Mouse (Mus musculus) frontal cortex, postnatal 25 days (tissue): ENCODE results near the gene Dmrt1.
"Not testable (repeated sequence)": the region's sequence is repeated elsewhere in the genome, so short reads cannot be mapped to it uniquely, and the experiment has no call there.

Source experiments
- DNase-seq, 2 experiments: peaks; one replicate each; pipeline ENCODE4 v3.0.0; 2022; ENCODE audit warnings: low spot score in 2 of 2

Dmrt1 gene

DNA sequence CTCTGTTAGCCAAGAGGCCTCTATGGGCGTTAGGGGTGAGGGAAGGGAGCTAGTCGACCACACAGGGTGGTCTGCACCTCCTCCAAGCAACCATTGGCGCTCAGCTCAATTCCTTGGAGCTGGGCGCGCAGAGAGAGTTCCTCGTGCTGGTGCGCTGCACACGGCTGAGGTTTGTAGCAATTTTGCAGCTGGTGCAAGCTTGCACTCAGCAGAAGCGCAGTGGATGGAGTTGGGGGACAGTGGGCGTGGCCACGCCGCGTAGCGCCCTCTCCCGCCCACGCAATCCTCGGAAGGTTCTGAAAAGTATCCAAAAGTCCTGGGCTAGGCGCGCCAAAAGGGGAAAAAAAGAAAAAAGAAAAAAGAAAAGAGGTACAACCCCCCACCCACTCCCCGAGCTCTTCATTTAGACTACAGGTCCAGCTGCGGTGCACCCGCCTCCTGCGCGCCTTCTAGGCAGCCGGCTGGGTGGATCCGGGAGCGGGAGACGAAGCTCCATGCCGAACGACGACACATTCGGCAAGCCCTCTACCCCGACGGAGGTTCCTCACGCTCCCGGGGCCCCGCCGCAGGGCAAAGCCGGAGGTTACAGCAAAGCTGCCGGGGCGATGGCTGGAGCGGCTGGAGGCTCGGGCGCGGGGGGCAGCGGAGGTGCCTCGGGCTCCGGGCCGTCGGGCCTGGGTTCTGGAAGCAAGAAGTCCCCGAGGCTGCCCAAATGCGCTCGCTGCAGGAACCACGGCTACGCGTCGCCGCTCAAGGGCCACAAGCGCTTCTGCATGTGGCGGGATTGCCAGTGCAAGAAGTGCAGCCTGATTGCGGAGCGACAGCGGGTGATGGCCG lies at the start of gene Dmrt1:
Dmrt1 (plus strand) TSS at position 259 of the 837 bp plus-strand sequence.
- no peak for DNase-seq

- no peak for DNase-seq
Measured at GRCm38 (mm10) chr19:25460760-25461159, 44.7 kb upstream of the Dmrt1 start.

DNA sequence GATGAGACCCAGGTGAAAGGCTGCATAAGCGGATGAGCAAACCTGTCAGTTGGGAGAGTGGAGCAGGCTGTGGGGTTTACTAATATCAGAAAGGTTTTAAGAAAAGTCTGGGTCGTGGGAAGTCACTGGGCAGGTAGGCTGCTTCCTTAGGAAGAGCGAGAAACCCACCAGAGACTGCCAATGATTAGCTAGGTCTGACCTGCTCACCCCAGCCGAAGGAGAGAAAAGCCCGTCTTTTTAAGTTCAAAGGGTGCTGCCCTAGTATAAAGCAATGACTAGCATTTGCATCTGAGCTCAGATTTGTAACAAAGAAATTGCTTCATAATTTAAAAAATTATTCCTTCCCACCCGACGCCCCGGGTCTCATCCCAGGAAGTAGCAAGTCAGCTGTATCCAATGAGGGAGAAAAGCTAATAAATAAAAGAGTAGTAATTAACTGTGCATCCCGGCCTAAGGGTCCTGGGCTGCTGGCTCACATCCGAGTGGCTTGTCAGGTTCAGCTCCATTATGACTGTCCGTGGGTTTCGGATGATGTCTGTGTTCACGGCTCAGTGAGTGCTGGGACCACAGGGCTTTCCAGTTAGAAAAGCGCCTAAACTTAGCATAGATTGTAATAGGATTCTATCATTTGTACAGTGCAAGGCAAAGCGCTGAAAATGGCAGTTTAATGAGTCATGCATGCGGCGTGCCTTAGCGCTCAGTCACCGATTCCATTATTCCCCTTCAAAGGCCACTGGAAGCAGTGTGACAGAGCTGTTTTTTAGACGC lies 43.7 kb upstream of the Dmrt1 start:
- DNase-seq = no peak

- DNase-seq = not testable (repeated sequence)
Measured at GRCm38 (mm10) chr19:25475806-25476205, 29.6 kb upstream of the Dmrt1 start.

DNA sequence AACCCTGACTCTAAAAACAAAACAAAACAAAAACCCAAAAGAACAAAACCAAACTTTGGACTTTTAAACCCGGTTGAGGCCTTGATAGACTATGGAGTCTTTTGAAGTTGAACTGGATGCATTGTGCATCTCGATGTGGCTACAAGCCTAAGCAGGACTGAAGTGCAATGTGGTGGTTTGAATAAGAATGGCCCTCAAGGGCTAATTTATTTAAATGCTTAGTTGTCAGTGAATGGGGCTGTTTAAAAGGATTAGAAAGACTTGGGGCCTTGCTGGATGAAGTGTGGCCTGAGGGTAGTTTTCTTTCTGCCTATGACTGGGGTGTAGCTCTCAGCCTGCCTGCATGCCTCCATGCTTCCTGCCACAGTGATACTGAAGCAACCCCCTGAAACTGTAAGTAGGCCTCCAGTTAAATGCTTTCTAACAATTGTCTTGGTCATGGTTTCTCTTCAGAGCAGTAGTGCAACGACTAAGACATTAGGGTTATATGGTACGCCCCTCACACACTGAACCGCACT lies 26.2 kb upstream of the Dmrt1 start:
- no peak for DNase-seq

DNA sequence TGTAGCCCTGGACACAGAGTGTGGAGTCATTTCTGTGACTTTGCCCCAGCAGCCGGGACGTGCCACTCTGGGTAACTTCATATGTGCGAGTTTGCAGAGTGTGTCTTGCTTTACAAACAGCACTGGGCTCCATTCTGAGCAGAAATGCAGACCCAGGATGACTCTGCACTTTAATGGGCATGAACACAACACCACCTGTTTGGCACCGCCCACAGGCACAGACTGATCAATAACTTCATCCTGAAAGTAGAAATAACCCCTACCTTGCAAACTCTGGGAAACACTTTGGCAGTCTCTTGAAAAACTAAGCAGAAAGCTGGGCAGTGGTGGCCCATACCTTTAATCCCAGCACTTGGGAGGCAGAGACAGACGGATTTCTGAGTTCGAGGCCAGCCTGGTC lies 24.6 kb upstream of the Dmrt1 start:
- DNase-seq = no peak

DNA sequence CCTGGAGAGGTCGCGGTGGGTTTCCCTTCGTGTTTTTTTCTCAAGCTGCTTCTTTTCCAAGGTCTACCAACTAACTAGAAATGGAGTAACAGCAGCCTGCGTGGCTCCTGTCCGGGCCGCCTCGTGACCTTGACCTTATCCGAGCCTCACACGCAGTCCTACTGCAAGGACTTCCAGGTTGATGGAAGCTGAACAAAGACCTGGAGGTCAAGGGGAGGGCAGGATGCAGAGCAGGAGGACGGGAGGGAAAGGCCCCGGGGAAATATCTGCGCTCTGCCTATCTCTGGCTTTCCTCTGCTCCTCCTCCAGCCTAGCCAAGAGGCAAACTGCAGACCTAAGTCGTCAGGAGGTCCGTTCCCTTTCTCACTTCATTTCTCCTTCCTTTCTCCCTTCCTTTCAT lies 18.9 kb upstream of the Dmrt1 start:
- DNase-seq = no peak

DNA sequence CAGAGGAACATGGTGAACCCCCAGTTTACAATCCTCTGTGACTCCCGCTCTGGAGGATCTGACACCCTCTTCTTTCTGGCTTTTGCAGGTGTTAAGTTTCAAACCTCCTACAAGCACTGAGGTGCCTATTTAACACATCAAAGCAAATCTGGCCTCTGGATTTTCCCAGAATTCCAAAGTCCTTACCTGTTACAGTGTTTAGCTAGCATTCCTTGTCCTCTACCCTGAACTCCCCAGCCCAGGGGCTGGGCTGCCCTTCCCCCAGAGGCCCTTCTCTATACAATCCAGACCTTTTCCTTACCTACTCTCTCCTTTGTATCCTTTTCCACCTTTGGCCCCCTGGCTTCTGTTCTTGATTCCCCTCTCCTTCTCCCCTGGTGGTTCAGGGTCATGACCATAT lies 18.1 kb upstream of the Dmrt1 start:
- DNase-seq = no peak

- DNase-seq = no peak
Measured at GRCm38 (mm10) chr19:25488546-25488945, 16.9 kb upstream of the Dmrt1 start.

DNA sequence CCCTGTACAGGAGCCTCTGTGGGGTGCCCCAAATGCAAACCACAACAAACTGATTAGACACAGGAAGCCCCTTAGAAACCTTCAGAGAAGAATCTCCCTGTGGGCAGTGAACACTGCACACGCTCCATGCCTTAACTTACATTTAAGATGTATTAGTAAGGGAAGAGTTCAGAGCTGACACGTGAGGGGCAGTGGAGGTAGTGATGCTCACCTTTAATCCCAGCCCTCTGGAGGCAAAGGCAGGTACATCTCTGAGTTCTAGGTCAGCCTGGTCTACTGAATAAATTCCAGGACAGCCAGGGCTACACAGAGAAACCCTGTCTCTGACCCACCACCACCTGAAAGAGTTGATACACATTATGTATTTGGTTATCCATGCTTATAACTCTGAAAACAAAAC lies 15.9 kb upstream of the Dmrt1 start:
- no peak for DNase-seq

- DNase-seq = no peak
Measured at GRCm38 (mm10) chr19:25497434-25497833, 8.0 kb upstream of the Dmrt1 start.

- no peak for DNase-seq
Measured at GRCm38 (mm10) chr19:25504878-25505277, 540 bp upstream of the Dmrt1 start.

- DNase-seq = no peak
Measured at GRCm38 (mm10) chr19:25506616-25507015, 1.2 kb downstream of the Dmrt1 start.

DNA sequence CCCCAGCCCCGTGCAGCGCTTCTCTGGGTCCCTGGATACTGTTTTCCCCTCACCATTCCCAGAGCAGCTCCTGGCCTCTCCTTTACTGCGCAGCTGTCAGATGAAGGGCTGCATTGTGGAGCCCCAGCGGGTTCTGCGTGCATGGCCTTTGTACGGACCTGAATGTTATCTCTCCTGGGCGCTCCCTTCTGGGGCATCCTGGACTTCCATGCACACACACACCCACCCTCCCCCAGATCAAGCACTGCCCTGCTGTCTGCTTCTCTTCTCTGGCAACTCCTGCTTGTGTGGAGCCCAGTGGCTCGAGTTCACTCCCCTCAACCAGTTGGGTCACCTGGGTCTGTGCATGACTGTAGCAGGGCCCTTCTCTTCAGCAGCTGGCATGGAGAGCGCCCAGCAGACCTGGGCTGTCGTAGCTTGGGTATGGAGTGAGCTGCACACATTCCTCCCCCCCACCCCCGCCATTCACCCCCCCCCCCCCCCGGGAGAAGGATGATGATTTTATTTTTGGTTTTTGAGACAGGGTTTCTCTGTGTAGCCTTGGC lies 9.6 kb downstream of the Dmrt1 start:
- no peak for DNase-seq

DNA sequence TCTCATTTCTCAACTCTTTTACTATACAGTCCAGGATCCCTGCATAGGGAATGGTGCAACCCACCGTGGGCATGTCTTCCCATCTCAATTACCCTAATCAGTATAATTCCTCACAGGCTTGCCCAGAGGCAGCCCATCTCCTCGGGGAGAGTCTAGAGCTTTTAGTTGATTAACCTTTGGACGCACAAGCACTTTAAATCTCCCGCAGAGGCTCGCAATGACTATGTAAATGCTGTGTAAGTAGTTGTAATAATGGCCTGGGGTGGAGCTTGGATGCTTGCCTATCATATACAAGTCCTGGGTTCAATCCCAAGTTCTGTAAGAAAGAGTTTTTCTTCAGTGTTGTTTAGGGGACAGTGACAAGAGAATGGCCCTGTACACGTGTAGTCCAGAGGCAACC lies 18.7 kb downstream of the Dmrt1 start:
- no peak for DNase-seq

DNA sequence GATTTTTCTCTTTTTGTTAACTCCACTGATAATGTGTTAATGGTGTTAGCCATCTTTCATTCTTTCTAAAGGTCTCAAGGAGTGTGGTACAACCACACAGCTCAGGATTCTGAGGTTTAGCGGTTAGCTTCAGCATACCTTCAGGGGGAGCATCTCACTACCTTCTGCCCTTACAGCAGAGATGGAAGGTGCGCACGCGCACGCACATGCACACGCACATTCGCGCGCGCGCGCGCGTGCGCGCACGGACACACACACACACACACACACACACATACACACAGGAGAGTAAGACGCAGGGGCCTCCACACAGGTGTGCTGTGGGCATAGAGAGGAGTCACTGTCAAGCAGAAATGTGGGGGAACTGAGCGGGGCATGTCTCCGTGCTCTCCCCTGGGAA lies 20.3 kb downstream of the Dmrt1 start:
- DNase-seq = no peak

GRCm38 (mm10) chr19:25529673-25530072 lies 24.3 kb downstream of the Dmrt1 start:
- DNase-seq = no peak

GRCm38 (mm10) chr19:25545714-25546340 lies 40.4 kb downstream of the Dmrt1 start:
- peak; percentile 12 to 25 for DNase-seq

- DNase-seq = no peak
Measured at GRCm38 (mm10) chr19:25547086-25547643, 41.7 kb downstream of the Dmrt1 start.

- no peak for DNase-seq
Measured at GRCm38 (mm10) chr19:25550346-25550745, 44.9 kb downstream of the Dmrt1 start.

GRCm38 (mm10) chr19:25551053-25551452 lies 45.6 kb downstream of the Dmrt1 start:
- no peak for DNase-seq

GRCm38 (mm10) chr19:25564430-25564829 lies 59.0 kb downstream of the Dmrt1 start:
- no peak for DNase-seq
